Mouse (Mus musculus): ENCODE measurements at regions not wholly inside any gene's neighbourhood (a gene's known extent, or its start where the extent isn't known, plus 50 kb on each side); places are given as distances from the start of the nearest gene placed in this dataset.

DNA sequence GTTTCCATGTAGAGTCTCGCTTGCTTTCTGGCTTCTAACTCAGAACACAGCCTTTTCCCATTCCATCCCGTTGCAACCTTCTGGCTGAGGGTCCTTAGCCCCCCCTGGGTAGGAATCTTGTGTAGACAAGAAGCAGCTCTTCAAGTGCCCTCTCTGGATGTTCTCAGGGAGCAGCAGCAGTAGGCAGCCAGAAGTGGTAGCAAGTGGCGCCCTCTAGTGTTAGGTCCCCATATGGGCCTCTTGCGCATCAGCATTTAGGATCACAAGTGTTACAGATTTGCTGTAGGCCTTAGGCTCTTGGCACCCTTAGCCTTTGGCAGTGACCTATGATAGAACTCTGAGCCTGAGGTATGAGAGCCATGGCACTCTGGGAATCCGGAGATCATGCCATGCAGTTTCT, 239.0 kb downstream of the Hhipl2 start:
- Histone ChIP-seq H3K27ac (replicated peaks) (no peak overlapping the region), H3K9me3 (ENCODE audit: control insufficient read depth, low read length) (no peaks in the 10 kb centered on the region), H3K27me3 (ENCODE audit: control insufficient read depth, insufficient read depth, low read length) (no peaks in the 10 kb centered on the region), H3K9ac (ENCODE audit: low read length) (no peak overlapping the region), H3K4me1 (replicated peaks; ENCODE audit: control insufficient read depth, insufficient read depth) (no peaks in the 10 kb centered on the region), H3K36me3 (ENCODE audit: control insufficient read depth, insufficient read depth, low read length) (no peaks in the 10 kb centered on the region), H3K4me2 (replicated peaks; ENCODE audit: low read depth) (no peak overlapping the region), H3K4me3 (ENCODE audit: low read depth, low read length) (no peak overlapping the region)
- 63% methylated on average over 5 of the region's 5 CpGs for WGBS
- ATAC-seq (ENCODE audit: low FRiP score, low TSS enrichment) (no peak), DNase-seq (ENCODE audit: low spot score) (peak; percentile 66)
- TF ChIP-seq EP300 (optimal IDR thresholded peaks at IDR 0.05) = no peak
- TF ChIP-seq CTCF (IDR thresholded peaks at IDR 0.05; ENCODE audit: low read depth) = peak; percentile 85

GRCm38 (mm10) chr1:183660541-183660940, 242.5 kb downstream of the Hhipl2 start:
- ATAC-seq (ENCODE audit: low FRiP score, low TSS enrichment) (no peak), DNase-seq (ENCODE audit: low spot score) (no peak)
- Histone ChIP-seq H3K4me2 (replicated peaks; ENCODE audit: low read depth) (no peak overlapping the region), H3K4me1 (replicated peaks; ENCODE audit: control insufficient read depth, insufficient read depth) (no peaks in the 10 kb centered on the region), H3K4me3 (ENCODE audit: low read depth, low read length) (no peak overlapping the region), H3K27me3 (ENCODE audit: control insufficient read depth, insufficient read depth, low read length) (no peaks in the 10 kb centered on the region), H3K36me3 (ENCODE audit: control insufficient read depth, insufficient read depth, low read length) (no peaks in the 10 kb centered on the region), H3K9me3 (ENCODE audit: control insufficient read depth, low read length) (no peaks in the 10 kb centered on the region), H3K9ac (ENCODE audit: low read length) (no peak overlapping the region), H3K27ac (replicated peaks) (no peak overlapping the region)
- 68% methylated on average over 2 of the region's 2 CpGs for WGBS
- TF ChIP-seq CTCF (IDR thresholded peaks at IDR 0.05; ENCODE audit: low read depth) (no peak), EP300 (optimal IDR thresholded peaks at IDR 0.05) (no peak)

GRCm38 (mm10) chr1:183662369-183663043, 244.5 kb downstream of the Hhipl2 start:
- Histone ChIP-seq H3K4me2 (replicated peaks; ENCODE audit: low read depth) (no peak overlapping the region), H3K36me3 (ENCODE audit: control insufficient read depth, insufficient read depth, low read length) (no peaks in the 10 kb centered on the region), H3K4me3 (ENCODE audit: low read depth, low read length) (no peak overlapping the region), H3K9ac (ENCODE audit: low read length) (no peak overlapping the region), H3K27ac (replicated peaks) (no peak overlapping the region), H3K9me3 (ENCODE audit: control insufficient read depth, low read length) (no peaks in the 10 kb centered on the region), H3K27me3 (ENCODE audit: control insufficient read depth, insufficient read depth, low read length) (no peaks in the 10 kb centered on the region), H3K4me1 (replicated peaks; ENCODE audit: control insufficient read depth, insufficient read depth) (no peaks in the 10 kb centered on the region)
- no peak for DNase-seq (ENCODE audit: low spot score)
- WGBS = 69% methylated on average over 15 of the region's 15 CpGs
- no peak for TF ChIP-seq EP300 (optimal IDR thresholded peaks at IDR 0.05)
- no peak for TF ChIP-seq CTCF (IDR thresholded peaks at IDR 0.05; ENCODE audit: low read depth)
- ATAC-seq (ENCODE audit: low FRiP score, low TSS enrichment) = no peak

DNA sequence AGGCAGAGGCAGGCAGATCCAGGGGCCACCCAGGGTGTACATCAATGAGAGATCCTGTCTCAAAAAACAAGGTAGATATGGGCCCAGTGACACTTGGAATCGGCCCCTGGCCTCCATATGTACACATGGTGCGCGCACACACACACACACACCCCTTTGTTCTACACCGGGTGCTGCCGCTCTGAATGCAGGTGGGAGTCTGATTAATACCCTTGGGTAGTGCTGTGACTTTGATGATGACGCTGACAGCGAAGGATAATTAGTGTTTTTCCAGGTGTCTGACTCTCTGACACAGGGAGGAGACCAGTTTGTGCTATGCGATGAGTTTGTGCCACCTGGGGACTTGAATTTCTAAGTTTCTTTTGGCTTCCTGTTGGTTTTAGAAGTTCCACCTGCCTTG, 251.3 kb downstream of the Hhipl2 start:
- DNase-seq (ENCODE audit: low spot score) = no peak
- no peaks in the 10 kb centered on the region for H3K4me1 ChIP-seq (replicated peaks; ENCODE audit: control insufficient read depth, insufficient read depth)
- no peaks in the 10 kb centered on the region for H3K36me3 ChIP-seq (ENCODE audit: control insufficient read depth, insufficient read depth, low read length)
- H3K4me3 ChIP-seq (ENCODE audit: low read depth, low read length) = no peak overlapping the region
- no peak overlapping the region for H3K9ac ChIP-seq (ENCODE audit: low read length)
- H3K27me3 ChIP-seq (ENCODE audit: control insufficient read depth, insufficient read depth, low read length) = no peaks in the 10 kb centered on the region
- no peak for TF ChIP-seq EP300 (optimal IDR thresholded peaks at IDR 0.05)
- no peak for TF ChIP-seq CTCF (IDR thresholded peaks at IDR 0.05; ENCODE audit: low read depth)
- no peak overlapping the region for H3K4me2 ChIP-seq (replicated peaks; ENCODE audit: low read depth)
- H3K9me3 ChIP-seq (ENCODE audit: control insufficient read depth, low read length) = no peaks in the 10 kb centered on the region
- 47% methylated on average over 8 of the region's 8 CpGs for WGBS
- ATAC-seq (ENCODE audit: low FRiP score, low TSS enrichment) = peak; percentile 35; the same call in 1 of the 2 replicates
- H3K27ac ChIP-seq (replicated peaks) = no peak overlapping the region

DNA sequence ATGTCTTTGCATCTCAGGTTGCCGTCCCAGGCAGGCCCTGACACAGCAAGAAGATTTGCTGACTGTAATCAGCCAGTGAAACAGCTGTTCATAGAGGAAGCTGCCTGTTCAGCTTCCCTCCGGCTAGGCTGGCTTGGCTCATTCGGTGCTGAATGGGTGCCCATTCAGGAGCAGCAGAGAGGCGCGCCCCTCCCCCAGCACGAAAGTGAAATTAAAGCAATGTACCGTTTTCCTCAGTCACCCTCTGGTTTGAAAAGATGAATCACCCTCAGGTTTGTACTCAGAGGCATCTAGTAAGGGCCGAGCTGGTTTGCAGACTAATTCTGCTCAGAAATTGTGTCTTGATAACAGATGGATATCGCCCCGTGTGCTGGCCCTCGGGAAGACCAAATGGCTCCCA, 251.7 kb downstream of the Hhipl2 start:
- 33% methylated on average over 11 of the region's 11 CpGs for WGBS
- Histone ChIP-seq H3K36me3 (ENCODE audit: control insufficient read depth, insufficient read depth, low read length) (no peaks in the 10 kb centered on the region), H3K4me2 (replicated peaks; ENCODE audit: low read depth) (peak overlapping the region; percentile 34; the same call in 1 of the 2 replicates), H3K9ac (ENCODE audit: low read length) (no peak overlapping the region), H3K9me3 (ENCODE audit: control insufficient read depth, low read length) (no peaks in the 10 kb centered on the region), H3K4me1 (replicated peaks; ENCODE audit: control insufficient read depth, insufficient read depth) (no peaks in the 10 kb centered on the region), H3K27ac (replicated peaks) (no peak overlapping the region), H3K27me3 (ENCODE audit: control insufficient read depth, insufficient read depth, low read length) (no peaks in the 10 kb centered on the region), H3K4me3 (ENCODE audit: low read depth, low read length) (peak overlapping the region; percentile 6; the same call in 1 of the 2 replicates)
- DNase-seq (ENCODE audit: low spot score) (peak; percentile 53), ATAC-seq (ENCODE audit: low FRiP score, low TSS enrichment) (peak; percentile 69; the same call in 1 of the 2 replicates)
- TF ChIP-seq EP300 (optimal IDR thresholded peaks at IDR 0.05) (no peak), CTCF (IDR thresholded peaks at IDR 0.05; ENCODE audit: low read depth) (no peak)

GRCm38 (mm10) chr1:183670542-183670941, 252.5 kb downstream of the Hhipl2 start:
- H3K4me3 ChIP-seq (ENCODE audit: low read depth, low read length) = no peak overlapping the region
- WGBS = 70% methylated on average over 7 of the region's 7 CpGs
- ATAC-seq (ENCODE audit: low FRiP score, low TSS enrichment) (no peak), DNase-seq (ENCODE audit: low spot score) (no peak)
- no peaks in the 10 kb centered on the region for H3K36me3 ChIP-seq (ENCODE audit: control insufficient read depth, insufficient read depth, low read length)
- no peaks in the 10 kb centered on the region for H3K9me3 ChIP-seq (ENCODE audit: control insufficient read depth, low read length)
- no peaks in the 10 kb centered on the region for H3K27me3 ChIP-seq (ENCODE audit: control insufficient read depth, insufficient read depth, low read length)
- no peak for TF ChIP-seq EP300 (optimal IDR thresholded peaks at IDR 0.05)
- TF ChIP-seq CTCF (IDR thresholded peaks at IDR 0.05; ENCODE audit: low read depth) = no peak
- H3K4me1 ChIP-seq (replicated peaks; ENCODE audit: control insufficient read depth, insufficient read depth) = no peaks in the 10 kb centered on the region
- no peak overlapping the region for H3K9ac ChIP-seq (ENCODE audit: low read length)
- H3K27ac ChIP-seq (replicated peaks) = no peak overlapping the region
- no peak overlapping the region for H3K4me2 ChIP-seq (replicated peaks; ENCODE audit: low read depth)
